Mouse (Mus musculus) liver, embryonic 16.5 days (tissue): ENCODE measurements around the gene Ipo9. TPM values are rescaled to one million over a fixed set of nuclear protein-coding genes. Genes with fewer than 3 reads are reported as not detected.

Source experiments
- ATAC-seq: fragments of 200-750 bp; cut with Nextera tagmentation; 2 replicates; pipeline ENCODE4 v1.8.0; 2017; ENCODE audit warnings: low read depth, mild to moderate bottlenecking, moderate number of reproducible peaks, moderate library complexity
- H3K27ac ChIP-seq: fragments of 300-500 bp; sonication (generic); 2 replicates; pipeline ENCODE4 v1.5.1; 2014; ENCODE audit warnings: mild to moderate bottlenecking, low read length
- H3K27me3 ChIP-seq: fragments of 300-500 bp; sonication (generic); 2 replicates; pipeline ENCODE4 v1.6.1; 2014; ENCODE audit warnings: low read depth, low read length, mixed read lengths; ENCODE audit not compliant: control insufficient read depth, insufficient read depth
- H3K36me3 ChIP-seq: fragments of 300-500 bp; sonication (generic); 2 replicates; pipeline ENCODE4 v1.6.1; 2014; ENCODE audit warnings: mild to moderate bottlenecking; ENCODE audit not compliant: control insufficient read depth, insufficient read depth
- H3K4me1 ChIP-seq: fragments of 300-500 bp; sonication (generic); 2 replicates; pipeline ENCODE4 v1.6.1; 2014; ENCODE audit warnings: low read depth, low read length, mixed read lengths; ENCODE audit not compliant: control insufficient read depth
- H3K4me2 ChIP-seq: fragments of 300-500 bp; sonication (generic); 2 replicates; pipeline ENCODE4 v1.6.1; 2014; ENCODE audit warnings: low read depth, low read length, mixed read lengths
- H3K4me3 ChIP-seq: fragments of 300-500 bp; sonication (generic); 2 replicates; pipeline ENCODE4 v1.5.1; 2014; ENCODE audit warnings: low read depth, mild to moderate bottlenecking, low read length
- H3K9ac ChIP-seq: fragments of 300-500 bp; sonication (generic); 2 replicates; pipeline ENCODE4 v1.6.1; 2014; ENCODE audit warnings: low read depth, low read length
- H3K9me3 ChIP-seq: fragments of 300-500 bp; sonication (generic); replicated peaks from 2 replicates; pipeline ENCODE4 v1.6.1; 2016; ENCODE audit warnings: low read length; ENCODE audit not compliant: control insufficient read depth
- WGBS: fragments of 180-500 bp; shearing (Covaris S2); extraction: QIAGEN DNeasy Blood & Tissue Kit; methylation state at CpG from one replicate; pipeline ENCODE4 v1.1.7; 2014; ENCODE audit not compliant: insufficient replicate concordance; 5-methylcytosine and 5-hydroxymethylcytosine counted together
- polyA plus RNA-seq: library from polyadenylated mRNA; unstranded; fragments of >200 nt; fragmentation: Nextera tagmentation; extraction: Ambion mirVana; gene quantifications from 2 replicates; pipeline ENCODE4 v1.2.1, GENCODE M21; 2015

Gene Ipo9
- polyA plus RNA-seq, 1 experiment from 2014 or later: 23.5 TPM

DNA sequence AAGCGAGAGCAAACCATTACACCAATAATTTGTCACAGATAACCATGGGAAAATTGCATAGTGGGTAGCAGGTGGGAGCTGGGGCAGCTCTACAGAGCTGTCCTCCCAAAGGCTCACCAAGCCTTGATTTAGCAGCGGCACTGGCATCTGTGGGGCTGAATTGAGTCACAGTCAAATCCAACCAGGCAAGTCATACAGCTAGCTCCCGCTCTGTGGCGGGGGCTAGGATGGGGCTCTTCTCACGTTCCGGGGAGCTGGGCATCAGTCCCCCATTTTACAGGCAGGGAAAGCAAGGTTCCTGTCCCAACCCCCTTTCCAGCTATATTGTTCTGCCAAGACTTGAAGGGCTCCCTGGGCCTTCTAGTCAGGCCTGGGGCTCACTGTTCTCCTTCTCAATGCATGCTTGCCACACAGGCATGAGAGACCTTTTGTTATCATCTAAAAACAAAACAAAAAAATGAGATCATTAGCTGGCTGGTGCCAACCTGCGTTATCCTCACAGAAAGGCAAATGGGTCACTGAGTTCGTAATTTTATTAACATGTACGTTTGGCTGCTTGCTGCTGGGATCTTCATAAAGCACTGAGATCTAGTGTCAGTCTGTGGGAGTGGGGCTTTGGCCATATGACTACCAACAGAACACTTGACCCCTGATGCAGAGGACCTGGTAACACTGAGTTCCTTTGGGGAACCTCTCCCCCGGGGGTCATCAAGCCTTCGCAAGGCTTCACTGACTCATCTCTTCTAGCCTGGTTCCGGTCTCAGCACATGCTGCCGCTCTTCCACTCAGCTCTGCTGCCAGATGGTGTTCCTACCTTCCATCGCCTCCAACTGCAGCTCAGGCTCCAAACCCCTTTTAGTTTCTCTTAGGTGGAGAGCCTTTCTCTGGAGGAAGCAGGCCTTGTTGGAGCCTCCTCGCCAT, 50.0 kb downstream of the Ipo9 start:
- 70% methylated on average over 15 of the region's 15 CpGs for WGBS
- no peak overlapping the region for H3K27ac ChIP-seq
- ATAC-seq: no peak

DNA sequence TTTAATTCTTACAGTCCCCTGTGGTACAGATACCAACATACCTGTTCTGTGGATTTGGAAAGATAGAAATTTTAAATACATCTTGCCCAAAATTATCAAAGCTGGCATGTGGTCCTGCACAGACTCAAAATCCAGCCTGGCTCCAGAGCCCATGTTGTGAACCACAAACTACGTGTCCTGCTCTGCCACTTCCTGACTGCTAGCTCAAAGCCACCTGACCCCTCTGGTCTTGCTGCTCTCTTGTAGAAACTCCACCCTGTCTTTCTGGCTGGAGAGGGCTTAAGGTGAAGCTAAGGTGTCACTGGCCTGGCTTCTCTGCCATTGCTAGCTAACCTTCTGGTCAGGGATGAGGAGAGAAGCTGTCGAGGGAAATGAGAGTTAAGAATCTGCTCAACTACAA, 51.3 kb downstream of the Ipo9 start:
- peaks cover 15% of the 10 kb centered on the region for H3K27me3 ChIP-seq
- no peak for ATAC-seq
- H3K4me3 ChIP-seq: no peak overlapping the region
- no peak overlapping the region for H3K9ac ChIP-seq
- no peak overlapping the region for H3K4me2 ChIP-seq
- no peaks in the 10 kb centered on the region for H3K9me3 ChIP-seq
- 17% methylated on average over 2 of the region's 2 CpGs for WGBS
- no peak overlapping the region for H3K27ac ChIP-seq
- no peaks in the 10 kb centered on the region for H3K36me3 ChIP-seq
- no peaks in the 10 kb centered on the region for H3K4me1 ChIP-seq

More for the DNA sequence above, 50.0 kb downstream of the Ipo9 start:
- no peaks in the 10 kb centered on the region for H3K4me1 ChIP-seq
- H3K4me2 ChIP-seq: no peak overlapping the region
- H3K9me3 ChIP-seq: no peaks in the 10 kb centered on the region
- peaks cover 8% of the 10 kb centered on the region for H3K36me3 ChIP-seq
- peaks cover 2% of the 10 kb centered on the region for H3K27me3 ChIP-seq
- no peak overlapping the region for H3K9ac ChIP-seq
- H3K4me3 ChIP-seq: no peak overlapping the region

DNA sequence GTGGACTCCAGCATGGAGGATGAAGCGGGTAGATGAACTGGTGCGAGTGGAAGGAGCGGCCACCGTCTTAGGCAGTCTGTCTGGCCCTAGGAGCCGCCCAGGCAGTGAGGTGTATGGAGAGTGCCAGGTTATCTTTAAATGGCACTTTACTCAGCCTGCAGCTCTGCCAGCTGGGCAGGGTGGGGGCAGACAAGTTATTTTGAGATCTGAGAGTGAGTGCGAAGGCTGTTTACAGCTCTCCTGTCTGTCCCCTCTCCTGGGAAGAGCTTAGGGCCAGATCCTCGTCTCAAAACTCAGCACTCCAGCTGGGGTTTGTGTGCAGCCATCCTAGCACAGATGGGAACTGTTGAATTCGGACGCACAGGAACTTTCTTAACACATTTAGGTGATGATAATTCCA, 51.7 kb downstream of the Ipo9 start:
- Histone ChIP-seq H3K27me3 (peaks cover 18% of the 10 kb centered on the region), H3K9me3 (no peaks in the 10 kb centered on the region), H3K9ac (no peak overlapping the region), H3K36me3 (no peaks in the 10 kb centered on the region), H3K4me1 (no peaks in the 10 kb centered on the region), H3K4me3 (no peak overlapping the region), H3K4me2 (no peak overlapping the region), H3K27ac (no peak overlapping the region)
- ATAC-seq: no peak
- WGBS: 59% methylated on average over 9 of the region's 9 CpGs

DNA sequence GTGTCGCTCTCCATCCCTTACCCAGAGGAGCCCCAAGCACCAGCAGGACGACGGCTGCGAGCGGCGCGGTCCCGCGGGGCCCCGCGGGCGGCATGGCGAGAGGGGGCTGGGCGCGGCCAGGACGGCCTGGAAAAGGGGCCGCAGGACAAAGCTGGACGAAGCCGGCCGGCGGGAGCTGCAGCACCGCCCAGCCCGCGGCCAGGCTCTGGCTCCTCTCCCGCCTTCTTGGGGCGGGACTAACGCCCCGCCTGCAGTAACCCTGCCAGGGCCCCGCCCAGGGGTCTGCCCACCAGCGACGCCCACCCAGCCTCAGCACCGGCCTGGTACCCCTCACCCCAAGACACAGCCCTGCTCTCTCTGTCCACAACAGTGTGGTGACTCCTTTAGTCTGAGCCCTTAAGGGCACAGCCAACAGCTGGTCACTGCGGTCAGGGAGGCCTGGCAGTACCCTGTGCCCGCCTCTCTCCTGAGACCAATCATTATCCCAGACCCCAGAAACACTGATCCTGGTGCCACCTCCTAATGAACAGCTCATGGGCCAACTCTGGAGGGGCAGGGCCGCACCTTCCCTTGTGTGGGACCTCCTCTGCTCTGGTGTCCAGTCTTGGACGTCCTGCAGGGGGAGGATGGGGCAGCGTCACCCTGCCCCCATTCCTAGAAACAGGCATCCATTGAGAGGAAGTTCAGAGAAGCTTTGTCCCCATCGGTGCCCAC, 55.3 kb downstream of the Ipo9 start, which contains the start of gene Shisa4:
TSS of gene Shisa4 (minus strand) at position 370 of the 714 bp plus-strand sequence.
- Histone ChIP-seq H3K36me3 (no peaks in the 10 kb centered on the region), H3K27me3 (peaks cover 18% of the 10 kb centered on the region), H3K4me1 (no peaks in the 10 kb centered on the region), H3K9me3 (no peaks in the 10 kb centered on the region), H3K4me2 (peak within 1 kb of the TSS; percentile 71), H3K4me3 (peak within 1 kb of the TSS; percentile 51), H3K27ac (no peak within 1 kb of the TSS), H3K9ac (no peak within 1 kb of the TSS; the same call in 1 of the 2 replicates)
- ATAC-seq: peak; percentile 55
- 4% methylated on average over 30 of the region's 38 CpGs for WGBS

DNA sequence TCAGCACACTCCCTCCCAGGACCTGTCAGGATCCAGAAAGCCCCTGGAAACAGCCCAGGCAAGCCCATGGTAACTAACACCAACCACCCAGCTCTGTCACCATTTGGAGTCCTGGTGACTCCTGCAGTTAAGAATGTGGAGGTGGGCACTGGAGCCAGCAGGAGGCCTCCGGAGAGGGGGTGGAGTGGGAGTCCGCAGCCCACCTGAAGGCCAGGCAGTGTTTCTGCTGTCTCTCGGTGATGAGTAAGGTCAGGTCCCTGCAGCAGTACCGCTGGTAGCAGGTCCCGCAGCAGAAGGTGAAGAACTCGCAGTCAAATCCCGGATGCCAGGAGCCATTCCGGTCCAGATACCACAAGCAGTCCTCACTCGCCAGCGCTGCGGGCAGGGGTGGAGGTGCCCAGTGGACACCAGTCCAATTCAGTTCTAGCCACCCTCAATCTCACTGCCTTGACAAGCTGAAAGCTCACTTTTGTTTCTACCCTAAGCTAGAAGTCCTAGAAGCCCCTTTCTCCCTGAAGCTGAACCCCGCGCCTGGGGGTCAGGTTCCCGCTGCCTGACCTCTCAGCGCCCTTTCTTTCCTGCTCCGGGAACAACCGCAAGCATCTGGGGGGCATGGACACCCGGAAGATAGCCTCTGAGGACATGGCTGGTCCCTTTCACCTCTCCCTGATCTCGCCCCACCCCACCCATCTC, 56.0 kb downstream of the Ipo9 start:
- no peak overlapping the region; the same call in 1 of the 2 replicates for H3K9ac ChIP-seq
- H3K9me3 ChIP-seq: no peaks in the 10 kb centered on the region
- no peaks in the 10 kb centered on the region for H3K4me1 ChIP-seq
- peak overlapping the region; percentile 51 for H3K4me3 ChIP-seq
- 8% methylated on average over 19 of the region's 19 CpGs for WGBS
- no peak for ATAC-seq
- no peaks in the 10 kb centered on the region for H3K36me3 ChIP-seq
- no peak overlapping the region for H3K27ac ChIP-seq
- H3K27me3 ChIP-seq: peaks cover 18% of the 10 kb centered on the region
- peak overlapping the region; percentile 71 for H3K4me2 ChIP-seq

DNA sequence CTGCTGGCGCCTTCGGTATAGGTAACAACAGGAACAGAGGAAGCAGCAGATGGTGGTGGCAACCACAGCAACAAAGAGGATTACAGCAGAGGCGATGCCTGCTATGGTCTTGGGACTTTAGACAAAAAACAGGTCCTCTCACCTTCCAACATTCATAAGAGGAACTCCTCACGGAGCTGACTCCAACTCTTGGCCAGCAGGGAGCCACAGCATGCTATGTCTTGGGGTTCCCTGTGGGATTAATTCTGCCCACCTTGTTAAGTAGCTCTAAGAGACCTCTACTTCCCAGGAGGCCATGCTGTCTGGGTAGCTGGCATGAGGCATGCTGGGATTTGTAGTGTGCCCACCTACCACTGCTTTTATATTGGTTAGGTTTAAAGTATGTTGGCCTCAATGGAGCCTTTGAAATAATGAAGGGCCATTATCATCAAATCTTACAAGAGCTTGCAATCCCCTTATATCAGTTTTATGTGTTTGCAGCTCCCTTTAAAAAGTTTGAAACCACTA, 57.1 kb downstream of the Ipo9 start:
- H3K4me3 ChIP-seq: no peak overlapping the region
- H3K27ac ChIP-seq: no peak overlapping the region
- H3K4me1 ChIP-seq: no peaks in the 10 kb centered on the region
- H3K36me3 ChIP-seq: no peaks in the 10 kb centered on the region
- 64% methylated on average over 4 of the region's 4 CpGs for WGBS
- no peak for ATAC-seq
- H3K9ac ChIP-seq: no peak overlapping the region
- peaks cover 23% of the 10 kb centered on the region for H3K27me3 ChIP-seq
- H3K9me3 ChIP-seq: no peaks in the 10 kb centered on the region
- H3K4me2 ChIP-seq: no peak overlapping the region

DNA sequence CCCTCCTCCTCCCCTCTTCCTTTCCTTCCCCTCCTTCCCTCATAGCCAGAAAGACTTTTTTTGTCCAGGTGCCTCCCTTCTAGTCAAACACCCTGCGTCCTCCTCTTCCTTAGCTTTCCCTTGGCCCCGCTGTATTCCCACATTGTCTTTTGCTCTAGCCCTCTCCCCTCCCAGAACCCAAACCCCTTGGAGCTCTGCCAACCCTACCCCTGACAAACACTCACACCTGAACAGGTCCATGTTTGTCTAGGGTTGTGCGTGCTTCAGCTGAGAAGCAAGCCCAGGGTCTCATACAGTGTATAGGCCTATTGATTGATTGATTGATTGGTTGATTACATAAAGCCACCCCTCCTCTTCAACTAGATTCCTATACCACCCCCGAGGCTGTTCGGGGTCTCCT, 60.9 kb downstream of the Ipo9 start:
- Histone ChIP-seq H3K27me3 (peaks cover 12% of the 10 kb centered on the region), H3K4me3 (no peak overlapping the region), H3K4me2 (no peak overlapping the region), H3K9me3 (no peaks in the 10 kb centered on the region), H3K9ac (no peak overlapping the region), H3K27ac (no peak overlapping the region), H3K36me3 (no peaks in the 10 kb centered on the region), H3K4me1 (no peaks in the 10 kb centered on the region)
- 59% methylated on average over 5 of the region's 5 CpGs for WGBS
- ATAC-seq: no peak

DNA sequence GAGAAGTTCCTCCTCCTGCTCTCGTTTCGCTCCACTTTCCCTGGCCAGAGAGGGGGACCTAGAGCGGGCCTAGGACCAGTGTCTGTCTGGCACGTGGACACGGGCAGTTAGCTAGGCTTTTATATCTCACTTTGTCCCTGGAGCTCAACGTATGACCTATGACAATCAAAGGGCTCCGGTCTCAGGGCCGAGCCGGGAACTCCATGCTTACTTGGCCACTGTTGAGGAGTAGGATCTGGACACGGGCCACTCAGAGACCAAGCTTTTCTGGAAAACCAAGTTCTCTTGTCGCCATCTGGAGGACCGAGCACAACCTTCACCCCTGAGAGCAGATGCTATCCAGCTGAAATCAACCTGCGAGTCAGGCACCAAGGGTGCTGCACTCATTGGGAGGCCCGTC, 61.3 kb downstream of the Ipo9 start:
- peak overlapping the region; percentile 51 for H3K4me2 ChIP-seq
- WGBS: 15% methylated on average over 14 of the region's 14 CpGs
- no peak overlapping the region for H3K27ac ChIP-seq
- H3K27me3 ChIP-seq: peaks cover 8% of the 10 kb centered on the region
- ATAC-seq: no peak
- no peaks in the 10 kb centered on the region for H3K36me3 ChIP-seq
- no peak overlapping the region for H3K4me3 ChIP-seq
- no peaks in the 10 kb centered on the region for H3K9me3 ChIP-seq
- H3K4me1 ChIP-seq: no peaks in the 10 kb centered on the region
- no peak overlapping the region for H3K9ac ChIP-seq
